19 mouse cellular contexts compared by ENCODE assay signal in genomic region chr2:75496606-75497240, GRCm38 (mm10).
DNase-seq lines count a peak whose midpoint lies in the region; ATAC-seq lines count a peak whose summit lies in the region.
"Had no signal": no experiment of that assay in that cellular context is flagged by ENCODE, and none has a peak within 500 bp of the region (broad histone marks: within the 10 kb centered on the region; RNA-seq: fewer than 3 reads in every experiment).

No protein-coding gene starts in this region.

- H3K27ac ChIP-seq in lung, embryonic 15.5 days: no peak overlapping the region
- no peak overlapping the region for H3K27ac ChIP-seq in lung, embryonic 16.5 days (ENCODE audit: low read length)
- H3K27ac ChIP-seq: forebrain, embryonic 13.5 days; heart, embryonic 15.5 days; hindbrain, embryonic 12.5 days; layer of hippocampus, adult 2 months; left cerebral cortex, adult 2 months; limb, embryonic 13.5 days had no signal

- DNase-seq in heart, adult 11 months: peak; percentile 86
- no peak for DNase-seq in heart, postnatal 4 days
- no peak for DNase-seq in lung, postnatal 4 days
- no peak for DNase-seq in spleen, postnatal 36 days (ENCODE audit: low spot score in 2 of 2)
- DNase-seq in natural killer cell, adult 2 months (ENCODE audit: low spot score in 2 of 2): no peak
- DNase-seq in thymus, postnatal 0 days (ENCODE audit: low spot score): no peak
- DNase-seq: cerebellum, postnatal 36 days; thymus, postnatal 36 days had no signal

- H3K9ac ChIP-seq in lung, embryonic 15.5 days: no peak overlapping the region
- H3K9ac ChIP-seq in lung, embryonic 16.5 days (ENCODE audit: low read length): no peak overlapping the region
- H3K9ac ChIP-seq: forebrain, embryonic 13.5 days; heart, embryonic 15.5 days; hindbrain, embryonic 12.5 days; limb, embryonic 13.5 days had no signal

- peaks cover 3% of the 10 kb centered on the region; the same call in 1 of the 2 replicates for H3K4me1 ChIP-seq in lung, embryonic 15.5 days
- H3K4me1 ChIP-seq in lung, embryonic 16.5 days (replicated peaks; ENCODE audit: control insufficient read depth, insufficient read depth, low read length): peaks cover 7% of the 10 kb centered on the region; the same call in 1 of the 2 replicates
- H3K4me1 ChIP-seq: hindbrain, embryonic 12.5 days had no signal

- no peak overlapping the region for H3K4me2 ChIP-seq in lung, embryonic 15.5 days
- no peak overlapping the region for H3K4me2 ChIP-seq in lung, embryonic 16.5 days (ENCODE audit: low read depth, low read length)
- H3K4me2 ChIP-seq: forebrain, embryonic 13.5 days; heart, embryonic 15.5 days; hindbrain, embryonic 12.5 days; limb, embryonic 13.5 days had no signal

- H3K4me3 ChIP-seq in lung, embryonic 15.5 days: no peak overlapping the region
- H3K4me3 ChIP-seq in lung, embryonic 16.5 days (ENCODE audit: low read length): no peak overlapping the region
- H3K4me3 ChIP-seq: forebrain, embryonic 13.5 days; heart, embryonic 15.5 days; hindbrain, embryonic 12.5 days; layer of hippocampus, adult 2 months; left cerebral cortex, adult 2 months; limb, embryonic 13.5 days had no signal

- H3K27me3 ChIP-seq in lung, embryonic 15.5 days: no peaks in the 10 kb centered on the region
- no peaks in the 10 kb centered on the region for H3K27me3 ChIP-seq in lung, embryonic 16.5 days (ENCODE audit: control insufficient read depth, insufficient read depth, low read depth, low read length)
- H3K27me3 ChIP-seq: CH12.LX; forebrain, embryonic 13.5 days; heart, embryonic 15.5 days; hindbrain, embryonic 12.5 days had no signal

- 62% methylated on average over 5 of the region's 5 CpGs for WGBS in lung, embryonic 15.5 days
- 73% methylated on average over 5 of the region's 5 CpGs for WGBS in lung, embryonic 16.5 days

- H3K36me3 ChIP-seq in lung, embryonic 15.5 days: no peaks in the 10 kb centered on the region
- H3K36me3 ChIP-seq in lung, embryonic 16.5 days (ENCODE audit: control insufficient read depth, insufficient read depth, low read length): no peaks in the 10 kb centered on the region
- H3K36me3 ChIP-seq: heart, embryonic 15.5 days; hindbrain, embryonic 12.5 days; limb, embryonic 13.5 days had no signal

- no peaks in the 10 kb centered on the region for H3K9me3 ChIP-seq in lung, embryonic 15.5 days
- H3K9me3 ChIP-seq in lung, embryonic 16.5 days (ENCODE audit: control insufficient read depth, low read length): no peaks in the 10 kb centered on the region
- H3K9me3 ChIP-seq: forebrain, embryonic 13.5 days; heart, embryonic 15.5 days; hindbrain, embryonic 12.5 days; limb, embryonic 13.5 days had no signal

- ATAC-seq in lung, embryonic 15.5 days (ENCODE audit: borderline replicate concordance, extremely low read depth, low FRiP score, low TSS enrichment): peak; percentile 19; the same call in 1 of the 2 replicates
- ATAC-seq in lung, embryonic 16.5 days (ENCODE audit: low read depth): peak; percentile 52
- ATAC-seq: forebrain, embryonic 13.5 days; inflammation-experienced regulatory T-cells, adult 6 months; midbrain, embryonic 16.5 days had no signal
